Mouse (Mus musculus): ENCODE measurements at regions not wholly inside any gene's neighbourhood (a gene's known extent, or its start where the extent isn't known, plus 50 kb on each side); places are given as distances from the start of the nearest gene placed in this dataset.
A peak's percentile ranks its signal among the peaks of the same experiment; 100 is the strongest.

GRCm38 (mm10) chr14:100375218-100375983, 90.9 kb upstream of the Klf12 start:
- no peak overlapping the region for H3K27ac ChIP-seq
- H3K9me3 ChIP-seq: 0 out of 2 replicates have a peak, but pooled peaks cover 4% of the 10 kb centered on the region
- no peak for ATAC-seq (ENCODE audit: insufficient number of reproducible peaks, insufficient read depth, low FRiP score, low TSS enrichment, low read depth)
- no peaks in the 10 kb centered on the region for H3K4me1 ChIP-seq (replicated peaks)
- no peaks in the 10 kb centered on the region for H3K27me3 ChIP-seq
- H3K4me2 ChIP-seq: no peak overlapping the region
- no peaks in the 10 kb centered on the region for H3K36me3 ChIP-seq
- no peak overlapping the region for H3K4me3 ChIP-seq (replicated peaks)
- WGBS: 56% methylated on average over 8 of the region's 8 CpGs
- no peak overlapping the region for H3K9ac ChIP-seq (replicated peaks)

DNA sequence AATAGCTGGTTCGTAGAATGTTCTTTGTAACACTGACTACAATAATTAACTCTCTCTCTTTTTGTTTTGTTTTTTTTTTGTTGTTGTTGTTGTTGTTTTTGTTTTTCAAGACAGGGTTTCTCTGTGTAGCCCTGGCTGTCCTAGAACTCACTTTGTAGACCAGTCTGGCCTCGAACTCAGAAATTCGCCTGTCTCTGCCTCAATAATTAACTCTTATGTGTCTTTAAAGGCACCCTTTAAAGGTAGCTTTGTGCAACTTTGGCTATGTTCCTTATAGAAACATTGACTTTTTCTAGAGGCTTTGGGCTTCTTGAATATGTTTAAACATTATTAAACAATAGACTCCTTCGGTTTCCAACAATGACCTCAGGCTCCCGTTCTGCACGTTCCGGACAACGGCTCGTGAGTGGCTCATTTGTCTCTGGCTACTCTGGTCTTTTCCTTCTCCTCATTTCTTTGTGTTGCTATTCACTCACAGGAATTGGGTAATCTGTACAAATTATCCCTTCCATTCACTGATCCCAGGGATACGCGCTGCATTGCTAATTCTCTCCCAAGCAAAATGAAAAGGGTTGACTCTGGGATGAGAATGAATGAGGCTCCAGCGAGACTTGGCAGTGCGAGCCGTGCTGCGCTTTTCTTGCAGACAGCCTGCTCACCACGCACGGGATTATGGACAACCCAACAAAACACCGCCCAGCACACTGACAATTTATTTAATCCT, 90.2 kb upstream of the Klf12 start:
- H3K27ac ChIP-seq: no peak overlapping the region
- no peaks in the 10 kb centered on the region for H3K27me3 ChIP-seq
- no peak for ATAC-seq (ENCODE audit: insufficient number of reproducible peaks, insufficient read depth, low FRiP score, low TSS enrichment, low read depth)
- H3K4me2 ChIP-seq: no peak overlapping the region
- no peak overlapping the region for H3K4me3 ChIP-seq (replicated peaks)
- WGBS: 88% methylated on average over 18 of the region's 18 CpGs
- no peaks in the 10 kb centered on the region for H3K4me1 ChIP-seq (replicated peaks)
- H3K36me3 ChIP-seq: no peaks in the 10 kb centered on the region
- 0 out of 2 replicates have a peak, but pooled peaks cover 4% of the 10 kb centered on the region for H3K9me3 ChIP-seq
- no peak overlapping the region for H3K9ac ChIP-seq (replicated peaks)

DNA sequence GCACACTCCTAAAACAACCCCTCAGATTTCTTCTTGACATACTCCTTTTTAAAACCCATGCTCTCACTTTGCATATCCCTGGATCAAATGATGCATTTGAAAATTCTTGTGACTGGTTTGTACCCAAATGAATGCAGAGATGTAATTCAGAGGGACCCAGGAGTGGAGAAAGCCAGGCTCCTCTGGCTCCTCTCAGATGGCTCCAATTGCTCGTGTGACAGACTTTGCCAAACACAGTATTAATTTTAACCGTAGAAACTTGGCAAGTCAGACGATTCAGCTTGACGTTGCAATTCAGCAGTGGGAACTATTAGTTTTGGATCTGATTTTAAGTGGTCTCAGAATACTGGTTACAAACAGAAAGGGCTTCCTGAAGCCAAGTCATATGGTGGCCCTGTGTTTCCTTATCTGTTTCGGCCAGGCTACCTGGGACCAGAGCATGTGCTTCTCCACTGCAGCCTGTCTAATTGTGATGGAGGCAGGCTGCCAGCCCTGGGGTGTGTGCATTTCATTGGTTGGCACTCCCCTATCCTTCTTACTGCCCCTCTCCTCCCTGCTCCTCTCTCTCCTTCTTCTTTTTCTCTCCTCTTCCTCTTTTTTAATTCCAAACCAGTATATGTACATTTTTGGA, 81.9 kb upstream of the Klf12 start:
- Histone ChIP-seq H3K36me3 (no peaks in the 10 kb centered on the region), H3K27ac (no peak overlapping the region), H3K27me3 (no peaks in the 10 kb centered on the region), H3K4me3 (replicated peaks) (no peak overlapping the region), H3K9me3 (no peaks in the 10 kb centered on the region), H3K4me1 (replicated peaks) (peaks cover 18% of the 10 kb centered on the region), H3K4me2 (no peak overlapping the region), H3K9ac (replicated peaks) (no peak overlapping the region)
- no peak for ATAC-seq (ENCODE audit: insufficient number of reproducible peaks, insufficient read depth, low FRiP score, low TSS enrichment, low read depth)
- WGBS: 76% methylated on average over 5 of the region's 5 CpGs

DNA sequence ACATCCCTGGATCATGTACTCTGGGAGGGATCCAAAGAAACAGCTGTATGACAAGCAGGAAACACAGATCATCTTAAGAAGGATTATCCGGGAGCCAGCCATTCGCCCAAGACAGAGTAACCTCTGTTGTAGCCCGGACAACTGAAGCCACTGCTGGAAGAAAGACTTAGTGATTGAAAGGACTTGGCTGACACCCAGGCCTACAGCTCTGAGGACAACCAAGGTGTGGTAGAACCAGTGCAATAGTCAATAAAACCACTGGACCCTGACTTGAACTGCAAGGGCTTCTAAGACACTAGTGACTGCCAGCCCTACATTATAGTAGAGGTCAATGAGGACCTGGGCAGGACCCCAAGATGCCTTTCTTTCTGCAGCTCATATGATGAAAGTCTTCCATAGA, 78.3 kb upstream of the Klf12 start:
- ATAC-seq (ENCODE audit: insufficient number of reproducible peaks, insufficient read depth, low FRiP score, low TSS enrichment, low read depth): no peak
- no peaks in the 10 kb centered on the region for H3K9me3 ChIP-seq
- no peaks in the 10 kb centered on the region for H3K27me3 ChIP-seq
- peaks cover 25% of the 10 kb centered on the region for H3K4me1 ChIP-seq (replicated peaks)
- H3K4me2 ChIP-seq: no peak overlapping the region
- H3K4me3 ChIP-seq (replicated peaks): no peak overlapping the region
- WGBS: 80% methylated on average over 3 of the region's 3 CpGs
- H3K9ac ChIP-seq (replicated peaks): no peak overlapping the region
- H3K36me3 ChIP-seq: no peaks in the 10 kb centered on the region
- no peak overlapping the region; the same call in 1 of the 2 replicates for H3K27ac ChIP-seq

DNA sequence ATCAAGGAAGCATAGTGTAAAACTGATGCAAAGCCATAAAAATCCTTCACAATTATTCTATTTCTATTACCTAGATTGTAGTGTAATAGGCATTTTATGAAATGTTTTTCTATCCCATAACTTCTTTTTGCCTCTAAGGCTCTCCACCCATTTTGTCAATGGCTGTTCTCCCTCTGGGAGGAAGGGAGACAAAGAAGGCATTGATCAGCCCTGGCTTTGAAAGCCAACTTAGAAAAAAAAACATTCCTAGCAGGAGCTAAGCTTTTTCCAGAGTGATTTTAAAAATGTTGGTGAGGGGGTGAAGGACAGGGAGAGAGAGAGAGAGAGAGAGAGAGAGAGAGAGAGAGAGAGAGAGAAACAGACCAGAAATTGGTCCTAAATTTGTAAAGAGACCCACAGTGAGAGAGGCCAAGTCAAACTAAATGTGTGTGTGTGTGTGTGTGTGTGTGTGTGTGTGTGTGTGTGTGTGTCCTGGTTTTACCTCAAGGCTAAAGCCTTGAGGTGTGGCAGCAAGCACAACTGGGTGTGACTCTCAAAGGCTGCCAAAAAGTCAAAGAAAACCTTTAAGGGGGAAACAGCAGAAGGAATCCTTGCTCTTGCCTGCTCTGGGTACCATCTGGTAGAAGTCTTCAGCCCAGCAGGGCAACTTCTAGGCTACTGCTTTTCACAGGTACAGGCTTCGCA, 77.0 kb upstream of the Klf12 start:
- peak; percentile 44; the same call in 1 of the 2 replicates for ATAC-seq (ENCODE audit: insufficient number of reproducible peaks, insufficient read depth, low FRiP score, low TSS enrichment, low read depth)
- 67% methylated on average over 1 of the region's 1 CpGs for WGBS

GRCm38 (mm10) chr14:100359881-100360280, 75.4 kb upstream of the Klf12 start:
- no peak overlapping the region for H3K27ac ChIP-seq

More for the DNA sequence above, 77.0 kb upstream of the Klf12 start:
- no peaks in the 10 kb centered on the region for H3K27me3 ChIP-seq
- peaks cover 32% of the 10 kb centered on the region for H3K4me1 ChIP-seq (replicated peaks)
- H3K36me3 ChIP-seq: no peaks in the 10 kb centered on the region
- H3K9me3 ChIP-seq: no peaks in the 10 kb centered on the region
- 0 out of 2 replicates have a peak overlapping the region, but pooled peaks have one; percentile 8 for H3K4me2 ChIP-seq
- H3K9ac ChIP-seq (replicated peaks): no peak overlapping the region
- H3K27ac ChIP-seq: peak overlapping the region; percentile 80
- no peak overlapping the region for H3K4me3 ChIP-seq (replicated peaks)

GRCm38 (mm10) chr14:100357131-100357530, 72.7 kb upstream of the Klf12 start:
- peaks cover 40% of the 10 kb centered on the region for H3K4me1 ChIP-seq (replicated peaks)
- no peak overlapping the region for H3K4me3 ChIP-seq (replicated peaks)
- no peaks in the 10 kb centered on the region for H3K36me3 ChIP-seq
- ATAC-seq (ENCODE audit: insufficient number of reproducible peaks, insufficient read depth, low FRiP score, low TSS enrichment, low read depth): no peak
- no peaks in the 10 kb centered on the region for H3K27me3 ChIP-seq
- H3K9ac ChIP-seq (replicated peaks): no peak overlapping the region
- H3K9me3 ChIP-seq: no peaks in the 10 kb centered on the region
- no peak overlapping the region for H3K27ac ChIP-seq
- WGBS: 37% methylated on average over 4 of the region's 4 CpGs
- no peak overlapping the region for H3K4me2 ChIP-seq

More at GRCm38 (mm10) chr14:100359881-100360280, 75.4 kb upstream of the Klf12 start:
- ATAC-seq (ENCODE audit: insufficient number of reproducible peaks, insufficient read depth, low FRiP score, low TSS enrichment, low read depth): no peak
- H3K4me1 ChIP-seq (replicated peaks): peaks cover 32% of the 10 kb centered on the region
- no peaks in the 10 kb centered on the region for H3K9me3 ChIP-seq
- H3K27me3 ChIP-seq: no peaks in the 10 kb centered on the region
- H3K4me3 ChIP-seq (replicated peaks): no peak overlapping the region
- WGBS: 75% methylated on average over 3 of the region's 3 CpGs
- no peaks in the 10 kb centered on the region for H3K36me3 ChIP-seq
- no peak overlapping the region for H3K4me2 ChIP-seq
- H3K9ac ChIP-seq (replicated peaks): no peak overlapping the region

DNA sequence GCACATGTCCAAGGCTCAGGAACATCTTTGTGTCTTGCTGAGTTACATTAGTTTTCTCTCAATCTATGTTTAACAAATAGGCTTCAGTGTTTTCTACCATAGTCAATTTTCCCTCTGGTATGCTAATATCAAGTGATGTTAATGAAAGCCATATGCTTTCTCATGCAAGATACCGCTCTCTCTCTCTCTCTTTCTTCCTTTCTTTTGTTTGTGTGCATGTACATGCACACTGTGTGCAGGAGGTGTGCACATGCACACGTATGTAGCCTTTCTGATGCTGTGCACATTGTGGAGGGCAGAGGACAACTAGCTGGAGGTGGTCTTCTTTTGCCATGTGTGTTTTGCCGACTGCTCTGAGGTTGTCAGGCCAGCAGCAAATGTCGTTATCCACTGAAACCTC, 69.0 kb upstream of the Klf12 start:
- no peaks in the 10 kb centered on the region for H3K9me3 ChIP-seq
- no peak overlapping the region for H3K9ac ChIP-seq (replicated peaks)
- no peaks in the 10 kb centered on the region for H3K27me3 ChIP-seq
- peaks cover 27% of the 10 kb centered on the region for H3K4me1 ChIP-seq (replicated peaks)
- no peak overlapping the region for H3K4me2 ChIP-seq
- no peaks in the 10 kb centered on the region for H3K36me3 ChIP-seq
- WGBS: 15% methylated on average over 4 of the region's 4 CpGs
- peak; percentile 33; the same call in 1 of the 2 replicates for ATAC-seq (ENCODE audit: insufficient number of reproducible peaks, insufficient read depth, low FRiP score, low TSS enrichment, low read depth)
- no peak overlapping the region for H3K4me3 ChIP-seq (replicated peaks)
- peak overlapping the region; percentile 86 for H3K27ac ChIP-seq

DNA sequence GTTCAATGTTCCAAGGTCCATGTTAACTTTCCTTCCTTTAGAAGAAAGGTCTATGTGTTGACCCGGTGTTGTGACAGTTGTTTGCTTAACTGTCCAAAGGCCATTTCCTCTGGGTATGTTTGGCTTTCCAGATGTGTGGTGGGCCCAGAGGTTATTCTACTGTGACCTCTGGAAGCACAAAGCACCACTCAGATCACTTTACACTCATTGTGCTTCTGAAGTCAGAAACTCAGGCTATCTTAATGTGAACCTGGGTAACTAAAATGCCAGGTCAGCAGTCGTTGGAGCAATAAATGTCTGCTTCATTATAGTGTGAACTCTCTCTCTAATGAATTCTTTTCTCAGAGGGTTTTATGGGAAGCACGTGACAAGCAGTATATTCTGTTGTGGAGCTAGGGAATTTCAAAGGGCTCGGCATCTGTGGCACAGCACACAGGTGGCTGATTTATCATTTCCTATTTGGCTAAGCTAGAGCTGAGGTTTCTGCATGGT, 68.5 kb upstream of the Klf12 start:
- no peak overlapping the region for H3K4me2 ChIP-seq
- H3K9ac ChIP-seq (replicated peaks): no peak overlapping the region
- H3K27me3 ChIP-seq: no peaks in the 10 kb centered on the region
- no peak overlapping the region for H3K4me3 ChIP-seq (replicated peaks)
- 4% methylated on average over 4 of the region's 4 CpGs for WGBS
- H3K27ac ChIP-seq: peak overlapping the region; percentile 86
- H3K36me3 ChIP-seq: no peaks in the 10 kb centered on the region
- H3K4me1 ChIP-seq (replicated peaks): peaks cover 27% of the 10 kb centered on the region
- H3K9me3 ChIP-seq: no peaks in the 10 kb centered on the region
- ATAC-seq (ENCODE audit: insufficient number of reproducible peaks, insufficient read depth, low FRiP score, low TSS enrichment, low read depth): peak; percentile 88; the same call in 1 of the 2 replicates

GRCm38 (mm10) chr14:100351004-100351403, 66.5 kb upstream of the Klf12 start:
- no peak for ATAC-seq (ENCODE audit: insufficient number of reproducible peaks, insufficient read depth, low FRiP score, low TSS enrichment, low read depth)
- H3K9me3 ChIP-seq: no peaks in the 10 kb centered on the region
- no peak overlapping the region for H3K4me3 ChIP-seq (replicated peaks)
- H3K4me1 ChIP-seq (replicated peaks): peaks cover 19% of the 10 kb centered on the region
- H3K4me2 ChIP-seq: no peak overlapping the region
- H3K27me3 ChIP-seq: no peaks in the 10 kb centered on the region
- H3K36me3 ChIP-seq: no peaks in the 10 kb centered on the region
- 92% methylated on average over 7 of the region's 7 CpGs for WGBS
- no peak overlapping the region for H3K27ac ChIP-seq
- no peak overlapping the region for H3K9ac ChIP-seq (replicated peaks)

Data from limb, embryonic 12.5 days (tissue).